Mouse (Mus musculus): ENCODE measurements around the gene Chchd3. TPM values are rescaled to one million over a fixed set of nuclear protein-coding genes. Genes with fewer than 3 reads are reported as not detected.

Chchd3 gene
- polyA plus RNA-seq, 1 experiment from 2014 or later = 106 TPM

DNA sequence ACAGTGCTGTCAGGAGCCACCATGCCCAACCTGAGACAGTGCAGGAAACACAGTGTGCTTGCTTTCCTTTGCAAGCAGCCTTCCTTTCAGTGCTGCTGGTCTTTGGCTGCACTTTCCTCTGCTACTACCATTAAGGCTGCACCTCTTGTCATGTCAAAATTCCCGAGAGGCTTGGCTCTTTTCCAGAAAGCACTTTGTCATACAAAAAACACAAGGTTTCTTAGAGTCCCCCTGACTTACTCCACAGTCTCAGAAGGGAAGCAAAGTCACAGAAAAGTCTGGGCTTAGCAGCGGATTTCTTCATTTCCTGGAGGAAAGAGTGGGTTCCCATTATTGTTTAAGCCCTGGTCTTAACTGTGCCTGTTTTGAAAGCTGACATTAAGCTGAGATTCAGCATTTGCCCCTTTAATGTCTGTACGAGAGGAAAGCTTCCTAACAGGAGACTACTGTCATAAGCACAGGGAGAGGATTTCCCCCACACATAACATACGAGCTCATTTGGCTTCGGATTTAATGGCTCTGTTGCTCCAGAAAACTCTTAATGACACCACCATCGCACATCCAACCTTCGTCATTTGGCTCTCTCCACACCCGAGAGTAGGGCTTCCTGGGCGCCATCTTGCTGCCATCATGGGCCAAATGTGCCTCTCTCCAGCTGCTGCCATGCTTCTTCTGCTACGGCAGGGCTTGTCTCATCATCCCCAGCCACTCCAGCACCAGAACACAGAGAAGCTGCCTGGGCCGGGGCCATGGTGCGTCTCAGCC, 236.0 kb downstream of the Chchd3 start:
- no peaks in the 10 kb centered on the region for H3K27me3 ChIP-seq (replicated peaks)
- no peaks in the 10 kb centered on the region for H3K36me3 ChIP-seq (replicated peaks)
- no peak overlapping the region for H3K9ac ChIP-seq
- H3K4me2 ChIP-seq = no peak overlapping the region
- no peak overlapping the region for H3K27ac ChIP-seq
- no peak for ATAC-seq (replicated peaks)
- 84% methylated on average over 12 of the region's 12 CpGs for WGBS
- H3K4me3 ChIP-seq = no peak overlapping the region
- H3K4me1 ChIP-seq = no peaks in the 10 kb centered on the region
- no peaks in the 10 kb centered on the region for H3K9me3 ChIP-seq

DNA sequence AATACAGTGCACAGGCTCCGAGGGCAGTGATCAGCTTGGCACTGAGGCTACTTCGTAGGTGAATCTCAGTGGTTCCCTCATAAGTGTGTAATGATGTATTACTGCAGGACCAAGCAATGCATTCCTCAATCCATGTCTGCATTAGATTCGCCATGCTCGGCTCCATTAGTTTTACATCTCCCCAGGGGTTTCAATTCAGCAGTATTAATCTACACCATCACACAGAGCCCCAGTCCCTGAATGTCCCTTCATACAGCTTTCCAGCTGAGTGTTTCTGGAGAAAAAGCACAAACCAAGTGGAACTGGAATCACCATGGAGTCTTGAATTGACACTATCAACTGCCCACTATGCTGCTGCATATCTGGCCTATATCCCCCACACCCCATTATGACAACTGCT, 241.1 kb downstream of the Chchd3 start:
- Histone ChIP-seq H3K4me2 (no peak overlapping the region), H3K9me3 (no peaks in the 10 kb centered on the region), H3K36me3 (replicated peaks) (no peaks in the 10 kb centered on the region), H3K9ac (no peak overlapping the region), H3K4me1 (no peaks in the 10 kb centered on the region), H3K27ac (no peak overlapping the region), H3K4me3 (no peak overlapping the region), H3K27me3 (replicated peaks) (no peaks in the 10 kb centered on the region)
- WGBS = 51% methylated on average over 4 of the region's 4 CpGs
- no peak for ATAC-seq (replicated peaks)

- no peaks in the 10 kb centered on the region for H3K36me3 ChIP-seq (replicated peaks)
- no peak overlapping the region for H3K9ac ChIP-seq
- ATAC-seq (replicated peaks) = no peak
- no peak overlapping the region for H3K4me2 ChIP-seq
- H3K4me1 ChIP-seq = peaks cover 10% of the 10 kb centered on the region; the same call in 1 of the 2 replicates
- H3K27me3 ChIP-seq (replicated peaks) = no peaks in the 10 kb centered on the region
- no peak overlapping the region for H3K4me3 ChIP-seq
- no peak overlapping the region for H3K27ac ChIP-seq
- WGBS = 90% methylated on average over 1 of the region's 1 CpGs
- H3K9me3 ChIP-seq = no peaks in the 10 kb centered on the region
Measured at GRCm38 (mm10) chr6:32808796-32809195, 251.3 kb downstream of the Chchd3 start.

GRCm38 (mm10) chr6:32807771-32808170, 252.3 kb downstream of the Chchd3 start:
- no peak overlapping the region for H3K9ac ChIP-seq
- ATAC-seq (replicated peaks) = no peak
- H3K36me3 ChIP-seq (replicated peaks) = no peaks in the 10 kb centered on the region
- H3K27ac ChIP-seq = no peak overlapping the region; the same call in 1 of the 2 replicates
- H3K4me2 ChIP-seq = no peak overlapping the region
- no peak overlapping the region for H3K4me3 ChIP-seq
- H3K27me3 ChIP-seq (replicated peaks) = no peaks in the 10 kb centered on the region
- H3K4me1 ChIP-seq = peaks cover 10% of the 10 kb centered on the region; the same call in 1 of the 2 replicates
- H3K9me3 ChIP-seq = no peaks in the 10 kb centered on the region
- 39% methylated on average over 4 of the region's 4 CpGs for WGBS

DNA sequence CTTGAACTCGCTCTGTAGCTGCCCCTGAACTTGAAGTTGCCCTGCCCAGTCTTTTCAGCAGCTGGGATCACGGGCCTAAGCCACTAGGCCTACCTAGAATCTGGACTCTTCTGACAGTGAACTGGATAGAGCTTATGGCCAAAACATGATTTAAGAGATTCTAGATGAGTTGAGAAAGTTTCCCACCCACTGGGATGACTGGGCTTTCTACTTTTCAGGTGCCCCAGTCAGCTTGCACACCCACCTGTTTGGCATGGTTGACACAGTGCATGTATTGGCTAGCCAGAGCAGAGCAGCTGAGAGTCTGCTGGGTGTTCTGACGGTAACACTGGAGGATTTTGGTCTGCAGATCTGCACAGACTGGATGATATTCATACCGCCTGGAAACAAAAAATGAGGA, 256.4 kb downstream of the Chchd3 start:
- WGBS = 96% methylated on average over 4 of the region's 4 CpGs

GRCm38 (mm10) chr6:32801776-32802175, 258.3 kb downstream of the Chchd3 start:
- no peak for ATAC-seq (replicated peaks)
- no peak overlapping the region for H3K9ac ChIP-seq
- 95% methylated on average over 6 of the region's 6 CpGs for WGBS
- H3K27me3 ChIP-seq (replicated peaks) = no peaks in the 10 kb centered on the region
- H3K27ac ChIP-seq = no peak overlapping the region
- no peaks in the 10 kb centered on the region for H3K36me3 ChIP-seq (replicated peaks)
- H3K4me1 ChIP-seq = peaks cover 6% of the 10 kb centered on the region; the same call in 1 of the 2 replicates
- no peak overlapping the region for H3K4me2 ChIP-seq
- H3K9me3 ChIP-seq = no peaks in the 10 kb centered on the region
- H3K4me3 ChIP-seq = no peak overlapping the region

More for the DNA sequence above, 256.4 kb downstream of the Chchd3 start:
- no peak overlapping the region for H3K4me2 ChIP-seq
- H3K27ac ChIP-seq = no peak overlapping the region
- no peak overlapping the region for H3K4me3 ChIP-seq
- no peak for ATAC-seq (replicated peaks)
- peaks cover 10% of the 10 kb centered on the region; the same call in 1 of the 2 replicates for H3K4me1 ChIP-seq
- no peaks in the 10 kb centered on the region for H3K36me3 ChIP-seq (replicated peaks)
- no peaks in the 10 kb centered on the region for H3K9me3 ChIP-seq
- H3K9ac ChIP-seq = no peak overlapping the region
- no peaks in the 10 kb centered on the region for H3K27me3 ChIP-seq (replicated peaks)

GRCm38 (mm10) chr6:32797525-32797924, 262.5 kb downstream of the Chchd3 start:
- ATAC-seq (replicated peaks) = no peak
- no peaks in the 10 kb centered on the region for H3K4me1 ChIP-seq
- no peak overlapping the region for H3K4me3 ChIP-seq
- no peak overlapping the region for H3K27ac ChIP-seq
- no peaks in the 10 kb centered on the region for H3K9me3 ChIP-seq
- 24% methylated on average over 4 of the region's 4 CpGs for WGBS
- H3K36me3 ChIP-seq (replicated peaks) = no peaks in the 10 kb centered on the region
- no peak overlapping the region for H3K4me2 ChIP-seq
- H3K27me3 ChIP-seq (replicated peaks) = no peaks in the 10 kb centered on the region
- no peak overlapping the region for H3K9ac ChIP-seq

GRCm38 (mm10) chr6:32795653-32796500, 264.2 kb downstream of the Chchd3 start:
- Histone ChIP-seq H3K4me3 (no peak overlapping the region), H3K4me2 (no peak overlapping the region), H3K27me3 (replicated peaks) (no peaks in the 10 kb centered on the region), H3K36me3 (replicated peaks) (no peaks in the 10 kb centered on the region), H3K9ac (no peak overlapping the region), H3K27ac (no peak overlapping the region), H3K4me1 (no peaks in the 10 kb centered on the region), H3K9me3 (no peaks in the 10 kb centered on the region)
- no peak for ATAC-seq (replicated peaks)
- 70% methylated on average over 8 of the region's 8 CpGs for WGBS

DNA sequence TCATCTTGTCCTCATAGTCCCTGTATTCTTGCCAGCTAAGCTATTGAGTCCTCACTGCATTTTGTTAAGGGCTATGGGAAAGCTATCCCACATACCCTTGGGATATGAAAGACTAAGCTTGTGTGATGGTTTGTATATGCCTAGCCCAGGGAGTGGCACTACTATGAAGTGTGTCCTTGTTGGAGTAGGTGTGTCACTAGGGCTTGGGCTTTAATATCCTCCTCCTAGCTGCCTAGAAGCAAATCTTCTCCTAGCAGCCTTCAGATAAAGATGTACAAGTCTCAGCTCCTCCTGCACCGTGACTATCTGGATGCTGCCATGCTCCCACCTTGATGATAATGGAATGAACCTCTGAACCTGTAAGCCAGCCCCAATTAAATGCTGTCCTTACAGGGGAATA, 266.5 kb downstream of the Chchd3 start:
- H3K4me3 ChIP-seq = no peak overlapping the region
- no peaks in the 10 kb centered on the region for H3K27me3 ChIP-seq (replicated peaks)
- no peaks in the 10 kb centered on the region for H3K9me3 ChIP-seq
- no peaks in the 10 kb centered on the region for H3K36me3 ChIP-seq (replicated peaks)
- ATAC-seq (replicated peaks) = no peak
- no peak overlapping the region for H3K4me2 ChIP-seq
- 98% methylated on average over 1 of the region's 1 CpGs for WGBS
- no peak overlapping the region for H3K27ac ChIP-seq
- H3K9ac ChIP-seq = no peak overlapping the region
- H3K4me1 ChIP-seq = no peaks in the 10 kb centered on the region

- WGBS = 96% methylated on average over 3 of the region's 3 CpGs
- no peak overlapping the region for H3K4me3 ChIP-seq
- ATAC-seq (replicated peaks) = no peak
- H3K27me3 ChIP-seq (replicated peaks) = no peaks in the 10 kb centered on the region
- no peaks in the 10 kb centered on the region for H3K4me1 ChIP-seq
- no peak overlapping the region for H3K4me2 ChIP-seq
- H3K27ac ChIP-seq = no peak overlapping the region
- H3K9ac ChIP-seq = no peak overlapping the region
- H3K9me3 ChIP-seq = no peaks in the 10 kb centered on the region
- no peaks in the 10 kb centered on the region for H3K36me3 ChIP-seq (replicated peaks)
Measured at GRCm38 (mm10) chr6:32793163-32793562, 266.9 kb downstream of the Chchd3 start.

- 84% methylated on average over 4 of the region's 4 CpGs for WGBS
Measured at GRCm38 (mm10) chr6:32790487-32790886, 269.6 kb downstream of the Chchd3 start.

DNA sequence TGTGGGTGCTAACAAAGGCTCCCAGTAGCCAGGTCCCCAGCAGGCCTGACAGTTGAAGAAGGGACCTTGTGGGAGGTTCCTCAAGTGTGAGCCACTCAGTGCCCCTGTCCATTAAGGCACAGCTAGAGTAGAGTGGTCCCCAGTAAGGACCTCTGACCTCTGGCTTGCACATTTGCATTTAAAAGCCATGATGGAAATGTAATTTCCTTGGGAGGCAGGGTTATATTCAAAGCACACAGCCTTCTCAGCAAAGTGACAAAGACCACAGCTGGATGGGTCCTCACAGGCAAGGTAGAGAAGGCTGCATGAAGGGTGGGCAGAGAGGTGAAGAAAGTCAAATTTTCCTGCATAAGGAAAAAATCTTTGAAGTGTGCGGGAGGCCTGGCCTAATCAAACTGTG, 272.7 kb downstream of the Chchd3 start:
- Histone ChIP-seq H3K9me3 (no peaks in the 10 kb centered on the region), H3K36me3 (replicated peaks) (no peaks in the 10 kb centered on the region), H3K4me1 (no peaks in the 10 kb centered on the region), H3K4me2 (no peak overlapping the region), H3K4me3 (no peak overlapping the region), H3K27ac (no peak overlapping the region), H3K27me3 (replicated peaks) (no peaks in the 10 kb centered on the region), H3K9ac (no peak overlapping the region)
- WGBS = 44% methylated on average over 1 of the region's 1 CpGs
- ATAC-seq (replicated peaks) = no peak

More at GRCm38 (mm10) chr6:32790487-32790886, 269.6 kb downstream of the Chchd3 start:
- Histone ChIP-seq H3K36me3 (replicated peaks) (no peaks in the 10 kb centered on the region), H3K9ac (no peak overlapping the region), H3K4me2 (no peak overlapping the region), H3K27me3 (replicated peaks) (no peaks in the 10 kb centered on the region), H3K27ac (no peak overlapping the region), H3K9me3 (no peaks in the 10 kb centered on the region), H3K4me1 (no peaks in the 10 kb centered on the region), H3K4me3 (no peak overlapping the region)
- ATAC-seq (replicated peaks) = no peak
